Mouse (Mus musculus): Measurements from ENCODE around the gene Ccdc58.

GRCm38 (mm10) chr16:36064904-36065303 is 6.6 kb upstream of the Ccdc58 start:
- TF ChIP-seq CTCF (conservative IDR thresholded peaks at IDR 0.05; ENCODE audit: insufficient read depth, insufficient read length, low read depth, low read length) (no peak), POLR2A (IDR thresholded peaks at IDR 0.05; ENCODE audit: low read depth, low read length) (no peak)
